Mouse (Mus musculus): ENCODE data around the gene Egfl7. TPM values are rescaled to one million over a fixed set of nuclear protein-coding genes. Genes with fewer than 3 reads are reported as not detected.

Egfl7 gene
- polyA plus RNA-seq, 1 experiment, result 5.6 TPM

- TF ChIP-seq CEBPB (IDR thresholded peaks at IDR 0.05; ENCODE audit: low read depth), result no peak
- no peak for TF ChIP-seq USF1 (IDR thresholded peaks at IDR 0.05; ENCODE audit: low read depth)
- no peak for TF ChIP-seq CTCF (IDR thresholded peaks at IDR 0.05; ENCODE audit: control insufficient read depth, insufficient read depth, insufficient read length)
- TF ChIP-seq FOSL1 (IDR thresholded peaks at IDR 0.05; ENCODE audit: insufficient read depth, low read length, poor library complexity, severe bottlenecking), result no peak
- no peak for TF ChIP-seq MYOG (IDR thresholded peaks at IDR 0.05; ENCODE audit: control insufficient read depth, extremely low read depth, insufficient read length)
- no peak for TF ChIP-seq MYOD1 (IDR thresholded peaks at IDR 0.05; ENCODE audit: control insufficient read depth, insufficient read length, low read depth)
- no peak for TF ChIP-seq MAX (IDR thresholded peaks at IDR 0.05)
- Histone ChIP-seq H3K36me3 (ENCODE audit: control insufficient read depth, insufficient read depth) (no peaks in the 10 kb centered on the region), H3K27me3 (ENCODE audit: control insufficient read depth, insufficient read depth, insufficient read length) (peaks cover 34% of the 10 kb centered on the region), H3ac (ENCODE audit: control insufficient read depth, insufficient read length, low read depth) (no peak overlapping the region), H3K79me3 (ENCODE audit: low read depth) (no peaks in the 10 kb centered on the region), H3K4me3 (ENCODE audit: insufficient read depth, poor library complexity, severe bottlenecking) (no peak overlapping the region), H3K79me2 (ENCODE audit: control insufficient read depth, insufficient read depth) (no peaks in the 10 kb centered on the region)
Measured at GRCm38 (mm10) chr2:26582203-26582602, 2.4 kb downstream of the Egfl7 start.

- Histone ChIP-seq H3K79me2 (ENCODE audit: control insufficient read depth, insufficient read depth) (no peaks in the 10 kb centered on the region), H3ac (ENCODE audit: control insufficient read depth, insufficient read length, low read depth) (no peak overlapping the region), H3K36me3 (ENCODE audit: control insufficient read depth, insufficient read depth) (no peaks in the 10 kb centered on the region), H3K4me3 (ENCODE audit: insufficient read depth, poor library complexity, severe bottlenecking) (no peak overlapping the region), H3K79me3 (ENCODE audit: low read depth) (no peaks in the 10 kb centered on the region), H3K27me3 (ENCODE audit: control insufficient read depth, insufficient read depth, insufficient read length) (peaks cover 34% of the 10 kb centered on the region)
- TF ChIP-seq FOSL1 (IDR thresholded peaks at IDR 0.05; ENCODE audit: insufficient read depth, low read length, poor library complexity, severe bottlenecking) (no peak), MYOG (IDR thresholded peaks at IDR 0.05; ENCODE audit: control insufficient read depth, extremely low read depth, insufficient read length) (no peak), CEBPB (IDR thresholded peaks at IDR 0.05; ENCODE audit: low read depth) (no peak), USF1 (IDR thresholded peaks at IDR 0.05; ENCODE audit: low read depth) (no peak), MAX (IDR thresholded peaks at IDR 0.05) (no peak), MYOD1 (IDR thresholded peaks at IDR 0.05; ENCODE audit: control insufficient read depth, insufficient read length, low read depth) (no peak), CTCF (IDR thresholded peaks at IDR 0.05; ENCODE audit: control insufficient read depth, insufficient read depth, insufficient read length) (no peak)
Measured at GRCm38 (mm10) chr2:26582741-26583140, 2.9 kb downstream of the Egfl7 start.

DNA sequence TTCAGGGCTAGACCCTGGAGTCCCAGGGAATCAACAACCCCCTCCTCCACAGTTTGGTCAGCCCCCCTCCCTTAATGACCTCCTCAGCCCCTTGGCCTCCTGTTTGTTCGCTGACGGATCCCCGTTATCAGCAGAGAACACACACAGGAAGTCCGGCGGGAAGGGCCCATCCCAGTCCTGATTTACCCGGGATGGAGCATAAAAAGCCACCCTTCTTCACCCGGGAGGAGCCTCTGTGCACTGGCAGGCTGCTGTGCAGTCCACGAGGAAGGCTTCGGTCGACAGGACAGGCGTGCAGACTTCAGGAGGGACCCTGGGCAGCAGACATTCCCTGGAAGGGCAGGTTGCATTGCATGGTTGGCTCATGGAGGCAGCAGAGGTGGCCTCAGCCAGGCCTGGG is 3.8 kb downstream of the Egfl7 start:
- Histone ChIP-seq H3K27me3 (ENCODE audit: control insufficient read depth, insufficient read depth, insufficient read length) (peaks cover 34% of the 10 kb centered on the region), H3K79me3 (ENCODE audit: low read depth) (no peaks in the 10 kb centered on the region), H3K4me3 (ENCODE audit: insufficient read depth, poor library complexity, severe bottlenecking) (no peak overlapping the region), H3K79me2 (ENCODE audit: control insufficient read depth, insufficient read depth) (no peaks in the 10 kb centered on the region), H3K36me3 (ENCODE audit: control insufficient read depth, insufficient read depth) (no peaks in the 10 kb centered on the region), H3ac (ENCODE audit: control insufficient read depth, insufficient read length, low read depth) (no peak overlapping the region)
- TF ChIP-seq MAX (IDR thresholded peaks at IDR 0.05), result no peak
- no peak for TF ChIP-seq CEBPB (IDR thresholded peaks at IDR 0.05; ENCODE audit: low read depth)
- no peak for TF ChIP-seq USF1 (IDR thresholded peaks at IDR 0.05; ENCODE audit: low read depth)
- TF ChIP-seq MYOG (IDR thresholded peaks at IDR 0.05; ENCODE audit: control insufficient read depth, extremely low read depth, insufficient read length), result no peak
- no peak for TF ChIP-seq MYOD1 (IDR thresholded peaks at IDR 0.05; ENCODE audit: control insufficient read depth, insufficient read length, low read depth)
- no peak for TF ChIP-seq CTCF (IDR thresholded peaks at IDR 0.05; ENCODE audit: control insufficient read depth, insufficient read depth, insufficient read length)
- TF ChIP-seq FOSL1 (IDR thresholded peaks at IDR 0.05; ENCODE audit: insufficient read depth, low read length, poor library complexity, severe bottlenecking), result no peak

- Histone ChIP-seq H3K27me3 (ENCODE audit: control insufficient read depth, insufficient read depth, insufficient read length) (peaks cover 19% of the 10 kb centered on the region), H3K79me2 (ENCODE audit: control insufficient read depth, insufficient read depth) (no peaks in the 10 kb centered on the region), H3ac (ENCODE audit: control insufficient read depth, insufficient read length, low read depth) (no peak overlapping the region), H3K79me3 (ENCODE audit: low read depth) (no peaks in the 10 kb centered on the region), H3K4me3 (ENCODE audit: insufficient read depth, poor library complexity, severe bottlenecking) (no peak overlapping the region), H3K36me3 (ENCODE audit: control insufficient read depth, insufficient read depth) (no peaks in the 10 kb centered on the region)
- TF ChIP-seq USF1 (IDR thresholded peaks at IDR 0.05; ENCODE audit: low read depth), result no peak
Measured at GRCm38 (mm10) chr2:26585713-26586112, 5.9 kb downstream of the Egfl7 start.

GRCm38 (mm10) chr2:26586294-26587043 is 6.7 kb downstream of the Egfl7 start, which contains the start of gene Gm20532:
Gm20532 (plus strand) TSS chr2:26586639.
- H3K27me3 ChIP-seq (ENCODE audit: control insufficient read depth, insufficient read depth, insufficient read length), result peaks cover 15% of the 10 kb centered on the region
- H3K79me3 ChIP-seq (ENCODE audit: low read depth), result no peaks in the 10 kb centered on the region
- TF ChIP-seq MAX (IDR thresholded peaks at IDR 0.05) (no peak), MYOD1 (IDR thresholded peaks at IDR 0.05; ENCODE audit: control insufficient read depth, insufficient read length, low read depth) (no peak), CEBPB (IDR thresholded peaks at IDR 0.05; ENCODE audit: low read depth) (no peak), USF1 (IDR thresholded peaks at IDR 0.05; ENCODE audit: low read depth) (peak; percentile 80), CTCF (IDR thresholded peaks at IDR 0.05; ENCODE audit: control insufficient read depth, insufficient read depth, insufficient read length) (peak; percentile 64), FOSL1 (IDR thresholded peaks at IDR 0.05; ENCODE audit: insufficient read depth, low read length, poor library complexity, severe bottlenecking) (no peak), MYOG (IDR thresholded peaks at IDR 0.05; ENCODE audit: control insufficient read depth, extremely low read depth, insufficient read length) (no peak)
- peak within 1 kb of the TSS; percentile 51 for H3ac ChIP-seq (ENCODE audit: control insufficient read depth, insufficient read length, low read depth)
- no peaks in the 10 kb centered on the region for H3K79me2 ChIP-seq (ENCODE audit: control insufficient read depth, insufficient read depth)
- H3K4me3 ChIP-seq (ENCODE audit: insufficient read depth, poor library complexity, severe bottlenecking), result peak within 1 kb of the TSS; percentile 18
- no peaks in the 10 kb centered on the region for H3K36me3 ChIP-seq (ENCODE audit: control insufficient read depth, insufficient read depth)

DNA sequence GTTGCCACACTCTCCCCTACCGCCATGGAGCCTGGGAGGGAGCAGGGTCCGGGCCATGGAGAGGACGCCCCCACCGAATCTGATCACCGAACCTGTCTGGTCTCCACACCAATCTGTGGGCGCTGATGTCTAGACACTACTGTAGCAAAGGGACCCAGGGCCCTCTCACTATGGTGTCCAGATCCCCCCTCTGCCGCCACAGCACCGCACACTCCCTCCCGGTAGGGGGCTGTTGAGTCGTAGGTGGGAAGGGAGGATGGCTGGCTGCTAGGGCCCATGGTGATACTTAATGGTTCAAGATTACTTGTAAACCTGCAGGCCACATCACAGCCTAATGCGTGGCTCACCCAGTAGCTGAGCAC is 7.2 kb downstream of the Egfl7 start:
- Histone ChIP-seq H3K79me3 (ENCODE audit: low read depth) (no peaks in the 10 kb centered on the region), H3K36me3 (ENCODE audit: control insufficient read depth, insufficient read depth) (no peaks in the 10 kb centered on the region), H3K27me3 (ENCODE audit: control insufficient read depth, insufficient read depth, insufficient read length) (peaks cover 15% of the 10 kb centered on the region), H3K4me3 (ENCODE audit: insufficient read depth, poor library complexity, severe bottlenecking) (peak overlapping the region; percentile 18), H3ac (ENCODE audit: control insufficient read depth, insufficient read length, low read depth) (no peak overlapping the region), H3K79me2 (ENCODE audit: control insufficient read depth, insufficient read depth) (no peaks in the 10 kb centered on the region)
- no peak for TF ChIP-seq MYOG (IDR thresholded peaks at IDR 0.05; ENCODE audit: control insufficient read depth, extremely low read depth, insufficient read length)
- no peak for TF ChIP-seq MYOD1 (IDR thresholded peaks at IDR 0.05; ENCODE audit: control insufficient read depth, insufficient read length, low read depth)
- no peak for TF ChIP-seq CEBPB (IDR thresholded peaks at IDR 0.05; ENCODE audit: low read depth)
- no peak for TF ChIP-seq CTCF (IDR thresholded peaks at IDR 0.05; ENCODE audit: control insufficient read depth, insufficient read depth, insufficient read length)
- TF ChIP-seq FOSL1 (IDR thresholded peaks at IDR 0.05; ENCODE audit: insufficient read depth, low read length, poor library complexity, severe bottlenecking), result no peak
- no peak for TF ChIP-seq MAX (IDR thresholded peaks at IDR 0.05)
- no peak for TF ChIP-seq USF1 (IDR thresholded peaks at IDR 0.05; ENCODE audit: low read depth)

Data from C2C12 (cell line).